Mouse (Mus musculus) 416B (cell line): ENCODE data around the gene Prss36.

ENCODE experiments used
- DNase-seq: peaks from one replicate; pipeline ENCODE4 v3.0.0; 2011; ENCODE audit warnings: low read depth

Gene Prss36

DNA sequence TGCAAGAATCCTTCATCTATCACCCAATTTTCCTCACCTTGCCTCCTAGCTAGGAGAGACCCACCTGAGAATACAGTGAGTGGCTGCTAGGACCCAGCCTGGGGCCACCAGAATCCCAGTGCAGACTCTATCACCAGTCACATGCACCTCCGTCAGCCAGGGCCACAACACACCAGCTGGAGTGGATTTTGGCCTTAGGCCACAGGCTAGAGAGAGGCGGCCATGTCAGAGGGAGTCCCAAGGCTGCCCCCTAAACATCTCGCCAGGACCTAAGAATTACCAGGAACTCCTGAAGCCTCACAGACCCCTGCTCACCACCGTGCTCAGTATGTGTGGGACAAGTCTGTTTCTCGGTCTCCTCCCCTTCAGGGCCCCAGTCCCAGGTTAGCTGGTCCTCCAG, 12.4 kb downstream of the Prss36 start:
- DNase-seq = no peak

DNA sequence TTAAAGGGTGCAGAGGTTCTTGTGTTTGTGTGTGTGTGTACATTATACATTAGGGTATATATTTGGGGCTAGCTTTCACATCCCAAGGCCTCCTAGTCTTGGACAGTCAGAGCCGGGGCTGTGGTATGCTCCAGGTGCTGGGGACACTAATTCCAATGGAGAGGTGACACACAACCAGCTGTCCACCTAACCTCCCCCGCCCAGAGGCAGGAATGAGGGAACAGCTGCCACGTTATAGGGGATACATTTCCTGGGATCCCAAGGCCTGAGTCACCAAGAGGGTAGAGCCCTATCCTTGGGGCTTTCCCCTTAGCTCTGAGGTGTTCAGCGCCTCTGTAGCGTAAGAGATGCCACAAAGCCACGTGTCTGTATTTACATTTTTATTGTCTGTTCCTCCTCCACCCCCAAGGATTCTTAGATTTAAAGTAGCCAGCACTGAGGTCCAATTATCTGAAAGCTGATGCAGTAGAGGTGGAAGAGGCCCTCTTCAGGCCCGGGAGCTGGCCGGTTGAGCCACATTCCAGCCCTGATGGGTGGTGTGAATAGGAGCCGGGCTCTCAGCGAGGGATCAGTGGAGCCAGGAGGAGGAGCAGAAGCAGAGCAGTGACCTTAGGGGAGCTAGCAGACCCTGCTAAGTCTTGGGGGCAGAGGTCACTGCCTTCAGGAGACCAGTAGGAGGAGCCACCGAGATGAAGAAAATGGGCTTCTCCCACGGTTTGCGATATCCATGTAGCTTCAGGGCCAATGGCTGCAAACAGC, 14.1 kb downstream of the Prss36 start:
- no peak for DNase-seq

DNA sequence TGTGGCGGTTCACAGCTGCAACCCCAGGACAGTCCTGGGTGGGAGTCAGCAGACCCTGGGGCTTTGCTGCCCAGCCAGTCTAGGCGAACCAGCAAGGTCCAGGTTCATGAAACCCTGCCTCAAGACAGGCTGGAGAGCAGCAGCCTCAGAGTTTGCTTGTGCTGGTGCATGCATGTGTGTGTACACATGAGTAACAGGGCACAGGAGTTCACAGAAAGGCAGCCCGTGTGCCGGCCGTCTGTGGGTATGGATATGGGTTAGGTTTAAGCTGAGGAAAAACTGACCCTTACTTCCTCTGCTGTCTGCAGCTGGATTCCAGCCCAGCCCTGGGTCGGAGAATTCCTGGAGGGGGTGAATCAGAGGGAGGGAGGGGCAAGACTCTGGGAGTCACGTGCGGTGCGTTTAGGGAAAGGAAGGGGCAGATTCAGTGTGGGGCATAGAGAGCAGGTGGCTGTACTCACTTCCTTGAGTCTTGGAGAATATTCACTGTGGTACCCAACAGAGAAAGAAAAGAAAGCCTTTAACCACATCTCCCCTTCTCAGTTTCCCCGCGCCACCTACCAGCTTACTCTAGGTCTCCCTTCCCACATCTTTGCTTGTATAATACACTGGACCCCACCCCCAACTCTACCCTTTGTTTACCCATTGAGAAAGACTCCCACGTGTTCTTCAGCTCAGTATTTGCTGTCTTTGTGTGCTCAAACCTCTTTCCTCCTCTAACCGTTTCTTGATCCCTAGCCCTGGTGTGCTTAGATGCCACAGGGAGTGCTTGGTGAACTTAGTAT, 15.0 kb downstream of the Prss36 start:
- DNase-seq = peak; percentile 63

DNA sequence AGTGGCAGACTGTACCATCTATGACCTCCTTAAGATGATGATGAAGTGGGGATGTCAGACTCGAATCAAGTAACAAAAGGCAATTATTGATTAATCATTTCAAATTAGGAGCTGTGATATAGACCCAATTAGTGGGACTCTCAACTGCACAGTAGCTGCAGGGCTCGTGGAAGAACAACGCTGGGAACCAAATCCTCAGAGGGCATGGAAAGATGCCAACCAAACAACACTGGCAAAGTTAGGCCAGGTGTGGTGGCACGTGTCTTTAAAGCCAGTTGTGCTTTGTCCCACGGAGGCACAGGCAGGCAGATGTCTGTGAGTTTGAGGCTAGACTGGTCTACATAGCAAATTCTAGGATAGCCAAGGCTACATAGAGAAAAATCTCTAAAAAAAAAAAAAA, 15.9 kb downstream of the Prss36 start:
- no peak for DNase-seq

DNA sequence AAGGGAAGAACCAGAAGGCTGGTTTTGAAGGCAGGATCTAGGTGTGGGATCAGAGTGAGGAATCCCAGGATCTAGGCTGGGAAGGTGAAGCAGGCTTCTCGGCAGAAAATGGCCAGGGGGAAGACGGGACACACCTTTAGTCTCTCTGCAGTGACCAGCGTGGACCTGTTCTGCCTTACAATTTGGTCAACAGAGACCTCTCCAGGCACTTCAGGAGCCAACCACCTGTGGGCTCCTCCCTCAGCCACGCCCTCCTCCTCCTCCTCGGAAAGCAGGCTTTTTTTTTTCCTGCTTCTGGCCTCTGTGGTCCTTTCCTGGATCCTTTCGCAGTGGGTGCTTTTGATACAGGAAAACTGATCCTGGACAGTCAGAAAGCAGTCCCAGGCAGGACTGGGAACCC, 16.6 kb downstream of the Prss36 start, which contains the start of gene Prss8:
TSS of gene Prss8 (minus strand) at position 182 of the 400 bp plus-strand sequence.
- DNase-seq = no peak

DNA sequence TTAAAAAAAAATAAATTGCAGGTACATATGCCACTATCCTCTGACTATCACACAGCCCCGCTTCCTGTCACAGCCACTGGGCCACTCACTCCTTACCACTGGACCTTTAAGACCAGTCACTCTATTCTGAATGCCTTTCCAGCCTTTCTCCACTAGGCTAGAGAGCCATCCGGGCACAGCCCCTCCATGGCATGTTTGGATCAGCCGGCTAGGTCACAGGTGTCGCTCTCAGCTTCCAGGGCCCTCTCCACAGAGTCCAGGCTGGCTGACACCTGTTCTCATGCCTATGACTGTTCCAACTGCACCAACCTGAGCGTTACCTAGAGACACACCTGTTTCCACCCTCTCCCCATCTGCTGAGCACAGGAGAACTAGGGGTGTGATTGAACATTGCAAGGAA, 17.9 kb downstream of the Prss36 start:
- no peak for DNase-seq

DNA sequence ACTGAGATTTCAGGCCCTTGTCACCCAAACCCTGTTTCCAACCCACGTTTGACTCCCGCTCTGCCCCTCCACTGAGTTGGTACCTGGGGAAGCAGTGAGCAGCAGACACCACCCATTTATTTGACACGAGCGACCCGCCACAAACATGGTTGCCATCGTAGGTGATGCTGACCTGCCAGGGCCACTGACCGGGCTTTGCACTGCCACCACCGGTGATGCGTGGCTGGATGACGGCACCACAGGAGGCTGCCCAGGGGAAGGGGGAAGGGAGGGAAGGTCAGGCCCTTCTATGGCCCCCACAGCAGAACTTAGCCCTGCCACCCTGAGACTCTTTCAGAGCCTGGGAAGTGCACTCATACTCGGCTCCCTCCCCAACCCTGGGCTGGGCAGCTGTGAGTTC, 18.8 kb downstream of the Prss36 start:
- no peak for DNase-seq

DNA sequence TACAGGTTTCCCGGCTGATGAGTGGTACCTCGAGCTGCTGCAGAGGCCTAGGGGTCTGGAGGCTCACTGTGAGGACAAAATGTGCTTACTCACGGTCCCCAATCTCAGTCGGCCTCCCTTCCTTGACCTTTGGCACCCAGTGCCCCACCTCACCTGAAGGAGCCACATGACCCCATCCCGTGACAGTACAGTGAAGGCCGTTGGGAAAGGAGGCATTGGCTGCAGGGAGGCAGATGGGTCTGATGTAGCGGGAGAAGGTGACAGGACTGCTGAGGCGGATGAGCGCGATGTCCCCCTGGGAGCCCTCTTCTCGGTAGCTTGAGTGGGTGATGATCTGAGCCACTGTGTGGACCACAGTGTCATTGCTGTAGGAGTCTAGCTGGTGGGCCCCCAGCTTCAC, 19.7 kb downstream of the Prss36 start:
- no peak for DNase-seq

DNA sequence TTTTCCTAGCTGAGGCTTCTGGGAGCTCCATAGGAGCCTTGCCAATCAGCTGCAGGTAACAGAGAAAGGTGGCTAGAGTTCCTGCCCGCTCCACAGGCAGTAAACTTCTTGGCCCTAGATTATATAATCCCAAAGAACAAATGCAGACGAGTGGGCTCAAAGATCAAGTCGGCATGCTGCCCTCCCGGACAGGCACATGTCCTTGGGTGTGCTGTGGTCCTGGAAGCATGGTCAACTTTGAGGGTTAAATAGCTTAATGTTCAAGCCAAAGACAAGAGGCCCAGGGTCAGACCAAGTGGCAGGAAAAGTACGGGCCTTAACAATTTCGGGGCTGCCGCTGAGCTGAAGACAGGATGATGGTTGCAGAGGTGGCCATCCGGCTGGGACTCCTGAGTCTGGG, 20.5 kb downstream of the Prss36 start:
- no peak for DNase-seq

DNA sequence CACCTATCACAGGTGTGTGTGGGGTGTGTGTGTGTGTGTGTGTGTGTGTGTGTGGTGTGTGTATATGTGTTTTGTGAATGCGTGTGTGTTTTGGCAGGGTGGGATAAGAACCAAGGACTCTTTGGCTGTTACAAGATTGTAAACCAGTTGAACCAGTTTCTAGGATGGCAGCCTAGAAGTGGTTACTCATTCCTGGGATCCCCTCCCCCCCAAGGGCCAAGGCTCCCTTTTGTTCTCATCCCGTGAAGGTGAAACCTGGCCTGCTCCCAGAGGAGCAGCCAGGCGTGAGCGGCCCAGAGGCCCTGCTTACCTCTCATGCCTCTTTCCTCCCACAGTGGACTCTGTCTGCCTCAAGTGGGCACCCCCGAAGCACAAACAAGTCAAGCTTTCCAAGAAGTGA, 21.3 kb downstream of the Prss36 start:
- DNase-seq = no peak

DNA sequence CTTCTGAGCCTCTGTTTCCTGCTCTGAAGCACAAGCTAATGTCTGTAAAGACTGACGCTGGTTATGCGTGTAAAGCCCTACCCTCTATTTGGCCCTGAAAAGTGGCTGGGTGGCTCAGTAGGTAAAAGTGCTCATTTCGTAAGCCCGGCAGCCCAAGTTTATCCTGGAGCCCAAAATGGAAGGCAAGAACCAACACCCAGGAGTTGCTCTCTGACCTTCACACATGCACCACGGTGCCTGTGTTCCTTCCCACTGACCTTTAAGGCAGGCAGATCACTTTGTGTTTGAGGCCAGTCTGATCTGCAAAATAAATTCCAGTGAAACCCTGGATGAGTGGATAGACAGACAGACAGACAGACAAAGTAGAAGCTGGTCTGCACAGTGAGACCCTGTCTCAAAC, 22.8 kb downstream of the Prss36 start:
- no peak for DNase-seq

DNA sequence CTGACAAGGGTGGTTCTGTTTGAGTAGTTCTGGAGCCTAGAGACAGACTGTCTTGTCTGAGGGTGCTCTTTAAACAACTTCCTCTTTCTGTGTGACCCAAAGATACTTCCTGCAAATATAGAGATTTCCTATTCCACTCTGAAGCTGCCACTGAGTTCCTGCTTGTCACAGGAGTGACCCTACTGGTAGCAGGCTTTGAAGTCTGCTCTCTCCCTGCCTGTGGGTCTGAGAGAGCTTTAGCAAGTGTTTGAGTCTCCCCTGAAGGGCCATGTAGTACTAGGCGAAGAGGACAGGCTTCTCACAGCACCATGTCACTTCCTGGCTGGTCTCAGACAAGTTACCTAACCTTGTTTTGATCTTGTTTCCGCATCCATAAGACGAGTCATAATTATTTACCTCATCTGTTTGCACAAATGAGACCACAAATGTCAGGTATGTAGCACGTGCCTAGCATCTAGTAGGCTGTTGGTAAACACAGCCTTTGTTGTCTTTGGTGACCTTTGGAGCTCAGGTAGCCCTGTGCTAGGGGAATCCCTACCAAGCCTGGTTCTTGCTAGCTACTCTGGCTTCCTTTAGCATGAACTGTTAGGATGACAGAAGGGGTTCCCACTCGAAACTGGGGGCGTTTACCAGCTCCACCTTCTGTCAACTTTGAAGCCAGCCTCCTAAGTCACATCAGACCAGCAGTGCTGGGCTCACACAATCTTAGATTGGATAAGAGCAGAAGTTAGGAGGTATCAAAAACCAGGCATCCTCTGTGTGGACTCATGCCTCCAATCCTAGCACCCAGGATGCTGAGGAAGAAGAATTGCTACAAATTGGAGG, 23.9 kb downstream of the Prss36 start:
- peak; percentile 70 for DNase-seq

DNA sequence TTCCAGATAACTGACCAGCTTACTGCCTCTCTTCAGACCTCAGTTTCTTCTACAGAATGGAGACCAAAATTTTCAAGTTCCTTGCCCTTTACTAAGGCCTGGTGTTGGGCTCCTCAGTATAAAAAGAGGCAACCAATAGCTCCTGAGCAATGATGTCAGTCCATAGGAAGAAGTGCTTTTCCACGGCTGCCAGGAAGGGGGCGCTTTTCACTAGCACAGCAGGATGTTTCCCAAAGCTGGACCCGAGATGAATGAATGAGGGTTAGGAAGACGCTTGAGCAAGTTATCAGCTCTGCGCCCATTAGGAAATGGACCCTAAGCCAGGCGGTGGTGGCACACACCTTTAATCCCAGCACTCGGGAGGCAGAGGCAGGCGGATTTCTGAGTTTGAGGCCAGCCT, 25.0 kb downstream of the Prss36 start:
- peak; percentile 62 for DNase-seq

DNA sequence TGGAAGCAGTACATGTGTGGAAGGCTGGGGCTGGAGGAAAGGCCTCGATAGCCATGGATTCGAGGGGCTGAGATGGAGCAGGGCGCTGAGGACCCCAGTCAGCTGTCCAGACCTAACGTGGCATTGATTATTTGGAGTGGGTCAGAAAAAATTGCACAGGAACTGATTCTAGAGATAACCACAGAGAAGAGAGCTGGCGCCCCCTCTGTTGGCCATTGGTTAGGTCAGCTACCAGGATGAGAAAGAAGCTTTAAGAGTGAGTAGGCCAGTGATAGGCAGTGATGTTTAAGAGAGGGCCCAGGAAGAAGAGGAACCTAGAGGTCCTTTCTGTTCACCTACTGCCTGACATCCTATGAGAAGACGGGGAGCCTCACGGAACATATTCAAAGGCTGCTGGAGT, 27.2 kb downstream of the Prss36 start:
- DNase-seq = peak; percentile 58

DNA sequence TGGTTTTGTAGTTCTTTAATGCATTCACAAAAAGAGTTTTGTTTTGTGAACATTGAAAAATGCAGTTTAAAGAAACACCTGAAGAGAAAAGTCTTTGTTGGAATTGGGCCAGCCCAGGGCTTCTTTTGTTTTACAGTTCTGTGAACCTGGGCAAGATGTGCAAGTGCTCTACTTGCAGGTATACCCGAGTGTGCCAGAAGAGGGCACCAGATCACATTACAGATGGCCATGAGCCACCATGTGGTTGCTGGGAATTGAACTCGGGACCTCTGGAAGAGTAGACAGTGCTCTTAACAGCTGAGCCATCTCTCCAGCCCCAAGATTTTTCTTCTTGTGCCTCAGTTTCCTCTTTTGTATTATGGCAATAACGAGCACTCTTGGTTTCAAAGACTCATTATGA, 28.3 kb downstream of the Prss36 start:
- peak; percentile 81 for DNase-seq

DNA sequence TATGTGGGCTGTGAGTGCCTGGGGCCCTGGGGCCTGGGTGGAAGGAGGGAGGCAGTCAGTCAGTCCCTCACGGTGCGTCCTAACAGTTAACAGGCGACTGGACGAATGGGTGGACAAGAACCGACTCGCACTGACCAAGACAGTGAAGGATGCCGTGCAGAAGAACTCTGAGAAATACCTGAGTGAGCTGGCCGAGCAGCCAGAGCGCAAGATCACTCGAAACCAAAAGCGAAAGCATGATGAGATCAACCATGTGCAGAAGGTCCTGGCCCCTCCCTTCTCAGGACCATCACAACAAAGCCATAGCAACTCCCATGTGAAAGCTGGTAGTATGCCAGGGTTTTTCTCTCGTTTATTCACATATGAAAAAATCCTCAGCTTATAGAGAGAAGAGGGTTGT, 31.2 kb downstream of the Prss36 start:
- peak; percentile 72 for DNase-seq

DNA sequence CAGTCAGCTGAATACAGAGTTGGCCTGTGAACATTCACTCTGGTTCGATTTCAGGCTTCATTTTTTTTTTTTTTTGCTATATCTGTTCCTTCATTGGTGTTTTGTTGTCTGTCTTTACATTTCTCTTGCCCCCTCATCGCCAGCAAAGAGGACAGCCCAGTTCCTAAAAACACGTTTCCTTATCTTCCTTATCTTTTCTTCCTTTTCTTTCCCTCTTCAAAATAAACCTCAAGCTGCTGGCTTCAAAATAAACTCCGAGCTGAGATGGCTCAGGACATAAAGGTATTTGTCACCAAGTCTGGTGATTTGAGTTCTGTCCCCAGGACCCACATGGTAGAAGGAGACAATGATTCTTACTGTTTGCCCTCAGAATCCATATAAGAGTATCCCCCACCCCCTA, 33.6 kb downstream of the Prss36 start:
- no peak for DNase-seq

DNA sequence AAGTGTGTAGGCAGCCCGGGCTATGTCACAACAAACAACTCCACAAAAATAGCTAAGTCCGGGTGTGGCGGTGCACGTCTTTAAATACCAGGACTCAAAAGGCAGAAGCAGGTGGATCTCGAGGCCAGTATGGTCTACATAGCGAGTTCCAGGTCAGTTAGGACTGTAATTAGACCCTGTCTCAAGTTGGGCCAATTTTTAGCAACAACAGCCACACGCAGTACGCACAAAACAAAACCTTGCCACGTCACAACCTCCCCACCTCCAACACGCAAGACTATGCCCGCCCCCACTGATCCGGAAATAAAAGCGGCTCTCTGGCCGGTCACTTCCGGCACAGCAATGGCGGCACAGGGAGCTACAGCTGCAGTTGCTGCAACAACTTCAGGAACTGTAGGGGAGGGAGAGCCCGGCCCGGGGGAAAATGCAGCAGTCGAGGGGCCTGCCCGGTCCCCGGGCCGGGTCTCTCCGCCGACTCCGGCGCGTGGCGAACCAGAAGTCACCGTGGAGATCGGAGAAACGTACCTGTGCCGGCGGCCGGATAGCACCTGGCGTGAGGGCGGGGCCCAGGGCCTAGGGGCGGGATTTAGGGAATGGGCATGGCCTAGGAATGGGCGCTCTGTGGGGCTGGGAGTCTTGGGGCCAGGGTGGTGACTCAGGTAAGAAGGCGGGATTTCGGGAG, 34.2 kb downstream of the Prss36 start, which contains the start of gene Kat8:
TSS of gene Kat8 (plus strand) at position 327 of the 682 bp plus-strand sequence.
- peak; percentile 95 for DNase-seq

DNA sequence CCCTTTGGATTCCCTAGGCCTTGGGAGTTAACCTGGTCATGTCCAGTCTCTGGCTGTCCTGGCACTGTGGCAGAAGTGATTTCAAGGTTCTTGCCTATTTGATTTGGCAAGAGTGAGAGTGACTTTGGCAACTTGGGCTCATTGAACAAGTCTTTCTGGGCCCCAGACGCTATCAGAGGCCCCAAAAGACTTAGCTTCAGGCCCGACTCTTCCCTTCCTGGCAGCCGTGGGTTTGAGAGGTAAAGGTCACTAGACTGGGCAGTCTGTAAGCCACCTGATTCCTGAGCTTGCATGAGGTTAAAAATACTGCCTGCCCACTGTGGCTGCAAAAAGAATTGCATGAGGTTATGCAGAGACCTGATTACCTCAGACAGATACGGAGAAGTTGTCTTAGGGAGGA, 37.9 kb downstream of the Prss36 start:
- DNase-seq = no peak

DNA sequence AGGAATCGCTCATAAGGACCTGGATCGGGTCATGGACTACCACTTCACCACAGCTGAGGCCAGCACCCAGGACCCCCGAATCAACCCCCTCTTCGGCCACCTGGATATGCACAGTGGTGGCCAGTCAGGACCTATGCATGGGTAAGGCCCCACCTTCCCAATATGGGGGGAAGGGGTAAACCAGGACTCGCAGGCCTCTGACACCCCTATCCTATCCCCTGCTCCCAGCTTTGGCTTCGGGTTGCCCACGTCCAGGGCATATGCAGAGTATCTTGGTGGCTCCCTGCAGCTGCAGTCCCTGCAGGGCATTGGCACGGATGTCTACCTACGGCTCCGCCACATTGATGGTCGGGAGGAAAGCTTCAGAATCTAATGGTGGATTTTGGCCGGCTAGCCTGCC, 38.6 kb downstream of the Prss36 start:
- no peak for DNase-seq

DNA sequence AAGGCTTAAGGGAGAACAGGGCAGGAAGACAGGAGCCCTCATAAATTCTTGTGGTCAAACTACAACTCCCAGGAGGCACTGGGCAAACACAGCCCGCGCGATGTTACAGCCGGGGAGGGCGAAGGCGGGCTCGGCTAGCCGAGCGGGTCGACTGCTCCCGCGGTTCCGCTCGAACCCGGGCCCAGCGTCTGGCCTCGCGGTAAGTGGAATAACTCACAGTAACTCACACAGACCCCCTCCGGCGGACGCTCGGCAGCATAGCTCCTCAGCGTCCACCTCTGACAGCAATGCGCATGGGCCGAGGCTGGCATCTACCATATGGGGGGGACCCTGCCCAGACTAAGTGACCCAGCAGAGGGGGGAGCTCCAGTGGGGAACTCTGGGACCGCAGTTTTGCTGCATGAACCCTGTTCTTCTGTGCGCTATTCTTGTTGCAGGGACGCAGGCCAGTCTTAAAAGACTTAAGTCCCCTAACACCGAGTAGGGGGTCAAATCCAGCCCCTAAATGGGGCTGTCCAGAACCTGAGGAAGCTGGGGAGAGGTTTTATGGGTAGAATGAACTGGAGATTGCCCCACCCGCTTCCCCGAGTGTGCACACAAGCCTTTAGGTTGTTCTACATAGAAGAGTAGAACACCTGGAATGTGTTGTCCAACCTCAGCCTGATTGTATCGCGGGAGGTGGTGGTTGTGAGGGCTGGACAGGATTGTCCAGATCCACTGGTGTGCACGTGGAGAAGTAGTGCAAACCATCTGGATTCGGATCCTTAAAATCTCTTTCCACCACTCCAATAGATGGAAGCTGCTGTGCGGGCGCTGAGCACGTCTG, 42.3 kb downstream of the Prss36 start, which contains the start of gene Bckdk:
TSS of gene Bckdk (plus strand) at position 112 of the 826 bp plus-strand sequence.
- peak; percentile 90 for DNase-seq
